Mouse (Mus musculus) Patski (cell line): ENCODE measurements around the gene Arhgef28. TPM values are rescaled to one million over a fixed set of nuclear protein-coding genes. Genes with fewer than 3 reads are reported as not detected.
A peak's percentile ranks its signal among the peaks of the same experiment; 100 is the strongest.

Experiments used
- ATAC-seq: fragments of 100-300 bp; one replicate; pipeline ENCODE4 v1.8.0; 2021
- CTCF ChIA-PET: fragments of 350-600 bp; sonication (Branson Sonifier 250); formaldehyde crosslinking; loops from one replicate; lab custom pipeline; 2022; ENCODE audit warnings: inconsistent platforms; lab: Charles Lee
- POLR2A ChIA-PET: fragments of 350-600 bp; sonication (Branson Sonifier 250); formaldehyde crosslinking; loops from one replicate; lab custom pipeline; 2022; ENCODE audit warnings: antibody characterized with exemption, inconsistent platforms; lab: Charles Lee
- DNase-seq: peaks from one replicate; pipeline ENCODE4 v3.0.0-alpha.2; 2011; ENCODE audit warnings: low read depth, low spot score
- H3K27me3 ChIP-seq: fragments of 371-371 bp; one replicate; pipeline ENCODE4 v1.5.1; 2021
- CTCF ChIP-seq: fragments of 100-300 bp; IDR thresholded peaks from one replicate; pipeline ENCODE4 v1.5.1; 2021
- in situ Hi-C: fragments of 300-500 bp; cut with MboI; formaldehyde crosslinking; loops from 3 replicates; pipeline ENCODE4 v1.11.1; 2018; ENCODE audit warnings: low pct_unique_long_range_greater_than_20kb, mixed read lengths
- polyA plus RNA-seq: library from polyadenylated mRNA; unstranded; gene quantifications from one replicate; pipeline ENCODE4 v1.2.3, GENCODE M21; 2021

Arhgef28 gene
- polyA plus RNA-seq: 79.0 TPM

GRCm38 (mm10) chr13:98205771-98206545, at the start of gene Arhgef28:
Arhgef28 (minus strand) TSS chr13:98206439.
- in situ Hi-C loops: no loop called here
- H3K27me3 ChIP-seq: no peaks in the 10 kb centered on the region
- DNase-seq: no peak
- ChIA-PET POLR2A (interaction anchor here (0.8 to 1.2 kb wide), 3 partner anchors 13 to 175 kb away, joined by 3 to 4 read pairs (median 3); no protein-coding TSS in a partner anchor), CTCF (interaction anchor here (0.6 to 2.8 kb wide), 11 partner anchors 7 to 267 kb away, joined by 3 to 19 read pairs (median 5); no protein-coding TSS in a partner anchor)
- peak; percentile 86 for ATAC-seq
- peak; percentile 93 for TF ChIP-seq CTCF

GRCm38 (mm10) chr13:98254921-98255320, 48.7 kb upstream of the Arhgef28 start:
- ATAC-seq (no peak), DNase-seq (no peak)
- ChIA-PET CTCF (interaction anchor here (0.8 to 2.0 kb wide), 5 partner anchors 11 to 316 kb away, joined by 3 to 9 read pairs (median 3); no protein-coding TSS in a partner anchor), POLR2A (no interaction called here)
- in situ Hi-C loops: no loop called here
- peak; percentile 58 for TF ChIP-seq CTCF
- H3K27me3 ChIP-seq: no peaks in the 10 kb centered on the region

GRCm38 (mm10) chr13:98249594-98249993, 43.4 kb upstream of the Arhgef28 start:
- H3K27me3 ChIP-seq: no peaks in the 10 kb centered on the region
- DNase-seq (no peak), ATAC-seq (no peak)
- POLR2A ChIA-PET: no interaction called here
- CTCF ChIA-PET: interaction anchor here (1.4 to 2.2 kb wide), 2 partner anchors 9 to 218 kb away, joined by 6 read pairs; no protein-coding TSS in a partner anchor
- in situ Hi-C loops: no loop called here
- no peak for TF ChIP-seq CTCF

- CTCF ChIA-PET: no interaction called here
- TF ChIP-seq CTCF: no peak
- in situ Hi-C loops: no loop called here
- no peaks in the 10 kb centered on the region for H3K27me3 ChIP-seq
- POLR2A ChIA-PET: no interaction called here
- DNase-seq (no peak), ATAC-seq (no peak)
Measured at GRCm38 (mm10) chr13:98245386-98245785, 39.1 kb upstream of the Arhgef28 start.

GRCm38 (mm10) chr13:98244571-98245350, 38.5 kb upstream of the Arhgef28 start:
- in situ Hi-C loops: loop anchor here (5.0 kb wide), 1 partner anchor 1012 kb away; no protein-coding TSS in a partner anchor

GRCm38 (mm10) chr13:98241531-98242282, 35.5 kb upstream of the Arhgef28 start:
- DNase-seq (no peak), ATAC-seq (no peak)
- H3K27me3 ChIP-seq: no peaks in the 10 kb centered on the region
- no peak for TF ChIP-seq CTCF
- in situ Hi-C loops: loop anchor here (5.0 kb wide), 1 partner anchor 1009 kb away; no protein-coding TSS in a partner anchor
- POLR2A ChIA-PET: no interaction called here
- CTCF ChIA-PET: interaction anchor here (0.9 to 2.4 kb wide), 6 partner anchors 12 to 211 kb away, joined by 3 to 33 read pairs (median 8); partner anchors contain the start of gene Arhgef28

More at GRCm38 (mm10) chr13:98244571-98245350, 38.5 kb upstream of the Arhgef28 start:
- no peaks in the 10 kb centered on the region for H3K27me3 ChIP-seq
- no peak for TF ChIP-seq CTCF
- CTCF ChIA-PET: interaction anchor here (1.5 to 2.3 kb wide), 2 partner anchors 10 to 214 kb away, joined by 4 to 6 read pairs; no protein-coding TSS in a partner anchor
- no peak for DNase-seq
- no peak for ATAC-seq
- POLR2A ChIA-PET: no interaction called here

GRCm38 (mm10) chr13:98239978-98240641, 33.9 kb upstream of the Arhgef28 start:
- POLR2A ChIA-PET: no interaction called here
- ATAC-seq: no peak
- DNase-seq: no peak
- in situ Hi-C loops: loop anchor here (5.0 to 10.0 kb wide), 2 partner anchors 285 to 1008 kb away; no protein-coding TSS in a partner anchor
- peak; percentile 90 for TF ChIP-seq CTCF
- CTCF ChIA-PET: interaction anchor here (0.7 to 2.4 kb wide), 14 partner anchors 9 to 239 kb away, joined by 3 to 33 read pairs (median 4); partner anchors contain the start of gene Arhgef28
- no peaks in the 10 kb centered on the region for H3K27me3 ChIP-seq

- ChIA-PET CTCF (no interaction called here), POLR2A (no interaction called here)
- ATAC-seq (no peak), DNase-seq (no peak)
- in situ Hi-C loops: loop anchor here (10.0 kb wide), 1 partner anchor 281 kb away; no protein-coding TSS in a partner anchor
- TF ChIP-seq CTCF: no peak
- no peaks in the 10 kb centered on the region for H3K27me3 ChIP-seq
Measured at GRCm38 (mm10) chr13:98235451-98235850, 29.2 kb upstream of the Arhgef28 start.

- no peak for DNase-seq
- ATAC-seq: no peak
- in situ Hi-C loops: loop anchor here (5.0 to 10.0 kb wide), 2 partner anchors 188 to 276 kb away; no protein-coding TSS in a partner anchor
- TF ChIP-seq CTCF: no peak
- H3K27me3 ChIP-seq: no peaks in the 10 kb centered on the region
- CTCF ChIA-PET: interaction anchor here (1.0 to 1.6 kb wide), 2 partner anchors 10 to 17 kb away, joined by 3 to 10 read pairs; no protein-coding TSS in a partner anchor
- POLR2A ChIA-PET: no interaction called here
Measured at GRCm38 (mm10) chr13:98230511-98230910, 24.3 kb upstream of the Arhgef28 start.
